Mouse (Mus musculus): Measurements from ENCODE around the gene Ctdspl. TPM values are rescaled to one million over a fixed set of nuclear protein-coding genes. Genes with fewer than 3 reads are reported as not detected.

Gene Ctdspl
- total RNA-seq, 2 experiments from 2014 or later: 0.38 to 4.2 TPM

- no peak for ATAC-seq (replicated peaks; ENCODE audit: low FRiP score, poor library complexity, severe bottlenecking)
Observed at GRCm38 (mm10) chr9:119048182-119048903, 122.1 kb downstream of the Ctdspl start.

GRCm38 (mm10) chr9:119051158-119051557, 124.9 kb downstream of the Ctdspl start:
- ATAC-seq (replicated peaks; ENCODE audit: low FRiP score, poor library complexity, severe bottlenecking): no peak

- no peak for ATAC-seq (replicated peaks; ENCODE audit: low FRiP score, poor library complexity, severe bottlenecking)
Observed at GRCm38 (mm10) chr9:119052154-119052944, 126.1 kb downstream of the Ctdspl start, which contains the start of gene Vill. Gene Vill, plus strand, starts transcription at chr9:119052778.

- ATAC-seq (replicated peaks; ENCODE audit: low FRiP score, poor library complexity, severe bottlenecking): no peak; the same call in 1 of the 2 replicates
Observed at GRCm38 (mm10) chr9:119053964-119054576, 127.8 kb downstream of the Ctdspl start.

GRCm38 (mm10) chr9:119055336-119055735, 129.1 kb downstream of the Ctdspl start:
- ATAC-seq (replicated peaks; ENCODE audit: low FRiP score, poor library complexity, severe bottlenecking): no peak

- ATAC-seq (replicated peaks; ENCODE audit: low FRiP score, poor library complexity, severe bottlenecking): no peak
Observed at GRCm38 (mm10) chr9:119058245-119058644, 132.0 kb downstream of the Ctdspl start.

GRCm38 (mm10) chr9:119060701-119061100, 134.4 kb downstream of the Ctdspl start:
- ATAC-seq (replicated peaks; ENCODE audit: low FRiP score, poor library complexity, severe bottlenecking): no peak

- ATAC-seq (replicated peaks; ENCODE audit: low FRiP score, poor library complexity, severe bottlenecking): no peak
Observed at GRCm38 (mm10) chr9:119063036-119063644, 136.9 kb downstream of the Ctdspl start.

GRCm38 (mm10) chr9:119064296-119064695, 138.0 kb downstream of the Ctdspl start:
- no peak for ATAC-seq (replicated peaks; ENCODE audit: low FRiP score, poor library complexity, severe bottlenecking)

GRCm38 (mm10) chr9:119067601-119068000, 141.3 kb downstream of the Ctdspl start:
- ATAC-seq (replicated peaks; ENCODE audit: low FRiP score, poor library complexity, severe bottlenecking): no peak

GRCm38 (mm10) chr9:119068266-119068665, 142.0 kb downstream of the Ctdspl start:
- no peak for ATAC-seq (replicated peaks; ENCODE audit: low FRiP score, poor library complexity, severe bottlenecking)

GRCm38 (mm10) chr9:119070173-119070825, 144.0 kb downstream of the Ctdspl start:
- no peak for ATAC-seq (replicated peaks; ENCODE audit: low FRiP score, poor library complexity, severe bottlenecking)

GRCm38 (mm10) chr9:119071786-119072185, 145.5 kb downstream of the Ctdspl start:
- no peak for ATAC-seq (replicated peaks; ENCODE audit: low FRiP score, poor library complexity, severe bottlenecking)

- ATAC-seq (replicated peaks; ENCODE audit: low FRiP score, poor library complexity, severe bottlenecking): no peak
Observed at GRCm38 (mm10) chr9:119073184-119073895, 147.1 kb downstream of the Ctdspl start.

GRCm38 (mm10) chr9:119075685-119076084, 149.4 kb downstream of the Ctdspl start:
- ATAC-seq (replicated peaks; ENCODE audit: low FRiP score, poor library complexity, severe bottlenecking): no peak

GRCm38 (mm10) chr9:119080040-119080675, 153.9 kb downstream of the Ctdspl start:
- no peak for ATAC-seq (replicated peaks; ENCODE audit: low FRiP score, poor library complexity, severe bottlenecking)

GRCm38 (mm10) chr9:119082039-119082438, 155.8 kb downstream of the Ctdspl start:
- ATAC-seq (replicated peaks; ENCODE audit: low FRiP score, poor library complexity, severe bottlenecking): no peak

- ATAC-seq (replicated peaks; ENCODE audit: low FRiP score, poor library complexity, severe bottlenecking): no peak
Observed at GRCm38 (mm10) chr9:119082656-119083430, 156.6 kb downstream of the Ctdspl start.

All from erythroid progenitor cell, adult 5-6 weeks (primary cell).